Mouse (Mus musculus) MEL (cell line): ENCODE results near the gene Rab24.

Source experiments
- CTCF ChIP-seq, 3 experiments: IDR thresholded peaks in 2 of 3; conservative IDR thresholded peaks in 1 of 3; 2 replicates each; pipeline ENCODE4 v1.5.1; 2011 to 2012; ENCODE audit warnings: low read length in 3 of 3, low read depth in 2 of 3, mild to moderate bottlenecking in 2 of 3, improper control_type of control experiment in 1 of 3, inconsistent platforms in 1 of 3, mixed read lengths in 1 of 3, moderate library complexity in 1 of 3; ENCODE audit not compliant: control insufficient read depth in 1 of 3, insufficient read depth in 1 of 3, poor library complexity in 1 of 3, severe bottlenecking in 1 of 3
- GATA1 ChIP-seq: IDR thresholded peaks from 2 replicates; pipeline ENCODE4 v1.6.1; 2011; ENCODE audit warnings: low read depth, low read length, improper control_type of control experiment
- TBP ChIP-seq: IDR thresholded peaks from 2 replicates; pipeline ENCODE4 v1.8.0; 2011; ENCODE audit warnings: low read depth, low read length, improper control_type of control experiment

GRCm38 (mm10) chr13:55313051-55313450 lies 8.7 kb downstream of the Rab24 start:
- TF ChIP-seq CTCF (IDR thresholded peaks at IDR 0.05 in 2 of 3, conservative IDR thresholded peaks at IDR 0.05 in 1 of 3; ENCODE audit: control insufficient read depth in 1 of 3, insufficient read depth in 1 of 3, low read depth in 2 of 3, low read length in 3 of 3, poor library complexity in 1 of 3, severe bottlenecking in 1 of 3) (no peak), GATA1 (no peak), TBP (no peak)
